Mouse (Mus musculus) cortical plate, adult 2 months (tissue): ENCODE data around the gene Tmem115.

Experiments
- CTCF ChIP-seq: fragments of 200-500 bp; IDR thresholded peaks from 2 replicates; pipeline ENCODE4 v1.5.1; 2011; ENCODE audit warnings: mild to moderate bottlenecking, control low read depth, low read length; ENCODE audit not compliant: insufficient read depth; ENCODE audit errors: extremely low read depth
- POLR2A ChIP-seq: fragments of 200-500 bp; IDR thresholded peaks from 2 replicates; pipeline ENCODE4 v1.6.1; 2011; ENCODE audit warnings: mild to moderate bottlenecking, low read length, control low read depth; ENCODE audit not compliant: insufficient read depth; ENCODE audit errors: extremely low read depth

DNA sequence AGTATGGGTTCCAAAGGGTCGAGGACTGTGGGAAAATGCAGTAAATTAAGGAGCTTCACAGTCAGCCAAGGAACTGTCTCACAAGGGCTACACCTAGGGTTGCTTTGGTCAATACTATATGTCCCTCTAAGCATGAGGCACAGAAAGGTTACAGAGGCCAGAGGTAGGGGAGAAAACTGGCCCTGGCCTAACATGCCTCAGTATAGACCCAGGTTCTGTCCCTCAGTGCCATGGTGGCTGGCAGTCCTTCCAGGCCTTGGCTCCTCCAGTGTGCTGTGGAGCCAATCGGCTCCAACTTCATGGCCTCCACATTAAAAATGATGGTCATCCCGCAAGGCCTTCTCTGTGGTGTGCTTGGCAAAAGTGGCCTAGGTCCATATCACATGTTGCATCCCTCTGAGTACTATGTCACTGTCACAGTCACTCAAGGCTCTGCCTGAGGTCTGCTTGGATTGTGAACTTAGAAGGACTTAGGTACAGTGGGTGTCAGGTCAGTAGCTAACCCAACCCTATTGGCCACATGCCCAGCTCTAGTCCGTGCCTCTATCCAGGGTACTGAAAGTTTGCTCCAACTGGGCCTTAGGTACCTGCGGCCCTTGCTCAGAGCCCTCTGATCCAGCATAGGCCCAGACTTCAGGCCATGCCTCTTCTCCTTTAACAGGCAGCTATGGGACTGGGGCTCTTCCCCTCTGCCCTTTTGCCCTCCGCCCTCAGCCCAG, 47.1 kb upstream of the Tmem115 start:
- TF ChIP-seq POLR2A (no peak), CTCF (no peak)
